In the genomic region with DNA sequence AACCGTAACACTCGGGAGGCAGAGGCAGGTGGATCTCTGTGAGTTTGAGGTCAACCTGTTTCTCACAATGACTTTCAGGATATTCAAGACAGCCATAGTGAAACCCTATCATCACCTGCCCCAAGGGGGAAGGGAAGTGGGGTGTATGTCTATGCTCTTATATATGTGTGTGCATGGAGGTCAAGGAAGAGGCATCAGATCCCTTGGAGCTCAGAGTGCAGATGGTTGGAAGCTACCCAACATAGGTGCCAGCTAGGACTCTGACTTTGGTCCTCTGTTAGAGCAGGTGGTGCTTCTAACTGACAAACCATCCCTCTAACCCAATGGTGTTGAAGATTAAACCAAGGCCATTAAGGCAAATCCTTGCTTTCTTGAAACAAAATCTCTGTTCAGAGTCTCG, we compare ENCODE assay signal across 22 mouse cellular contexts.
"Had no signal": no experiment of that assay in that cellular context is flagged by ENCODE, and none has a peak within 500 bp of the region (broad histone marks: within the 10 kb centered on the region; RNA-seq: fewer than 3 reads in every experiment).

No protein-coding gene starts in this region.

- H3K4me3 ChIP-seq: hindbrain, embryonic 13.5 days; hindbrain, embryonic 15.5 days; limb, embryonic 10.5 days; limb, embryonic 12.5 days; liver, embryonic 13.5 days; liver, embryonic 15.5 days had no signal

- H3K9ac ChIP-seq: forebrain, postnatal 0 days; hindbrain, embryonic 13.5 days; hindbrain, embryonic 15.5 days; limb, embryonic 12.5 days; liver, embryonic 13.5 days; liver, embryonic 15.5 days; liver, postnatal 0 days had no signal

- H3K27me3 ChIP-seq: hindbrain, embryonic 13.5 days; hindbrain, embryonic 15.5 days; limb, embryonic 12.5 days; liver, embryonic 13.5 days; liver, embryonic 15.5 days had no signal

- DNase-seq: forebrain, postnatal 0 days; gastrocnemius, postnatal 14 days; gastrocnemius, postnatal 36 days; heart, adult 18-20 months; heart, postnatal 14 days; heart, postnatal 36 days; kidney, adult 18-20 months; layer of hippocampus, adult 9-11 months; layer of hippocampus, postnatal 36 days; liver; liver, embryonic 13.5 days; liver, postnatal 0 days; lung, adult 2 months had no signal

- ATAC-seq: forebrain, postnatal 0 days; hindbrain, postnatal 0 days; intestine, embryonic 16.5 days; liver, postnatal 0 days had no signal

- H3K4me1 ChIP-seq: hindbrain, embryonic 13.5 days; hindbrain, embryonic 15.5 days; limb, embryonic 10.5 days; limb, embryonic 12.5 days had no signal

- H3K9me3 ChIP-seq: hindbrain, embryonic 13.5 days; hindbrain, embryonic 15.5 days; limb, embryonic 10.5 days; limb, embryonic 12.5 days; liver, embryonic 13.5 days; liver, embryonic 15.5 days had no signal

- H3K4me2 ChIP-seq: heart, embryonic 11.5 days; hindbrain, embryonic 13.5 days; hindbrain, embryonic 15.5 days; limb, embryonic 12.5 days; liver, embryonic 13.5 days; liver, embryonic 15.5 days had no signal

- H3K27ac ChIP-seq: hindbrain, embryonic 13.5 days; hindbrain, embryonic 15.5 days; hindbrain, postnatal 0 days; kidney, postnatal 0 days; limb, embryonic 10.5 days; limb, embryonic 12.5 days; liver, embryonic 13.5 days; liver, embryonic 15.5 days had no signal
